Mouse (Mus musculus) heart, postnatal 36 days (tissue): Measurements from ENCODE around the gene Fars2. TPM values are rescaled to one million over a fixed set of nuclear protein-coding genes. Genes with fewer than 3 reads are reported as not detected.
"Not testable (repeated sequence)": the region's sequence is repeated elsewhere in the genome, so short reads cannot be mapped to it uniquely, and the experiment has no call there.

ENCODE experiments used
- DNase-seq, 2 experiments: peaks; one replicate each; pipeline ENCODE4 v3.0.0; 2021 to 2022
- intact Hi-C: fragments of 180-260 bp; cut with DNase I; formaldehyde crosslinking; loops from one replicate; pipeline ENCODE4 v1.15.1; 2025
- total RNA-seq, 2 experiments: library from RNA; stranded (reverse); gene quantifications; 2 replicates each; pipeline ENCODE4 v1.2.3; 2021

Fars2 gene
- total RNA-seq, 2 experiments from 2014 or later = 79.2 to 87.6 TPM

DNA sequence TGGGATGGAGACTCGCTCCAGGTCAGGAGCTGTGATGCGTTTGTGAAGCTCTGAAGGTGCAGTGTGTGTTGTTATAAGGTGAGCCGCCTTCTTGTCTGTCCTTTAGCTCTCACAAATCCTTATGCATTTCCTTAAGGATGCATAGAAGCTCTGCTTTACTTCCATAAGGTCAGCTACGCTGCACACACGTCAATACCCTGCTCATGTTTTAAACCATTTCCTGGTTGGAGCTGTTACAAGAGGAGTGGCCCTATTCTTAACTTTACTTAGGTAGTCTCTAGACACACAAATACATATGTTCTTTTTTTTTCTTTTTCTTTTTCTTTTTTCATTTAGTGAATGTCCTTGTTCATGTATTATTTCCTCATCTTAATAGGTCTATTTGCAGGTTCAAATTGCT is 22.5 kb downstream of the Fars2 start:
- no peak for DNase-seq
- intact Hi-C loops = no loop called here

DNA sequence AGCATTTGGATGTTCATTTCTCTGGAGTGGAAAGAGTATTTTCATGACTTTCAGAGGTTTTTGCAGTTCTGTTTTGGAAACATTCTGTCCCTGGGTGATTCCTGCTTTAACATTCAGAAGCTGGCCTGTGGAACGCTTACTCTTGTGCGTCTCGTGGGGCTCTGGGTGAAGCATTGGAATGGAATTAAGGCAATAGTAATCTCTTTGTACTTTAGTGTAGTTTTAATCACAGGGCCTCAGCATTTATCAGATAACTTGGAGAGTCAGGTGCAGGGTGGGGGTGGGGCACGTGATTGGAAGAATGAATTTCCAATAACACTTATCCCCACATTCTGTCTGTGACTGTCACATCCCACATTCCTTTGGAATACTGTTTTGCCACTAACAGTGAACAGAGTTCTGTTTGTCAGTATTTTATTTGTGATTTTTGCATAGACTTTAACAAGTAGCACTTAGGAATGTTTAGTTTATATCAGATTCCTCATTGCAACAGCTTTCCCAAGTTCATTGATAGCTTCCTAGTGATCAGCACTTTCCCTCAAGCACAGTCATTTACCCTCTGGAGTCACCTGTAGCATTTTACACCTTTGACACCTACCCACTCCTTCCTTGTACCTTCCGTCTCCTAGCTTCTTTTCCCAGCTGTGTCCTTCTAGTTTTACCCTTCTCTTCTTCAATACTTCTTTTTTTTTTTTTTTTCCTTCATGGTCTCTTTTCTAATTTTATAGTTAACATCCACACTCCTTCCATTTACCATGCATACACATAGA is 23.2 kb downstream of the Fars2 start:
- intact Hi-C loops = no loop called here
- no peak for DNase-seq

DNA sequence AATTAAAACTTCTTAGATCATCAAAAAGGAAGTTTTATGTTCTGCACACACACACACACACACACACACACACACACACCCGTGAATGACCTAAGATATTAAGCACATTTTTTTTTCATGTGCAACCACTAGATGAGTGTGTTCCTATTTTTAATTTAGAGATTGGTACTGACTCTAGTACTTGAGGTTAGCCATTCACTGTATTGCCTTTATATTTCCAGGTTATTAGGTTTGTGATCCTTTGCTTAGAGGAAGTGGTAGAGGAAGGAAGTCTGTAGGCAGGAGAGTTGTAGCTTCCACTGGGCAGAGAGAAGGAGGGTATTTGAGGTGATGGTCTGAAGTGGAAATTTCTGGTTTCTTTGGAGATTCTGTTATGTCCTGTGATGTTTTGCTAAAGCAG is 28.4 kb downstream of the Fars2 start:
- intact Hi-C loops = no loop called here

DNA sequence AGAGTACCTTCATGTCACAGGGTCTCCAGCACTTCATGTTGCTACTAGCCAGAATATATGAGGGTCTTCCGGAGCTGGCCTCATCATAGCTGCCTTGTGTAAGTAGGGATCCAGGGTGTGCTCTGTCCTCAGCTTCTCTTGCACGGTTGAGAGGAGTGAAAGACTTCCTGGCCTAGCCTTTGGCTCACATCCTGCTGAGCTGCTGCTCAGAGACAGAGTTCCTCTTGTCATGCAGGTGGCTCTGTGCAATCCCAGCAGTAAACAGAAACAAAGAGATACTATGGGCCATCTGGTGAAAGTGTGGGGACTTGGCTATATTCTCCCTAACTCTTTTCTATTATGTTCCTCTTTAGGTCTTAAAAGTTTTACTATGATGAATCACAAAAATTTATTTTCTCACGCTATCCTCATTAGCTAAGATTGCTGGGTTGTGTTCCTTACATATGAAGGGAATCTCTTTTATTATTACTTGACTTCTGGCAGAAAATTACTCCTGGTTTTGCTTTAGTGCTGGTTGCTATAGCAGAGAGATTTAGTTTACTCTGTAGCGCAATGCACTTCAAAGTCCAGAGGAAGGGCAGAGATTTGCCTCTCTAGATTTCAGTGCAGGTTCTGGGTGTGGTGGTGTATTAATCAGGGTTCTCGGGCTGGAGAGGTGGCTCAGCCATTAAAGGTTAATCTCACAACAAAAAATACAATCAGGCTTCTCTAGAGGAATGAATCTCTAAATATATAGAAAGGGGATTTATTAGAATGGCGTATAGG is 32.1 kb downstream of the Fars2 start:
- DNase-seq = no peak

More for the DNA sequence above, 28.4 kb downstream of the Fars2 start:
- DNase-seq = no peak

DNA sequence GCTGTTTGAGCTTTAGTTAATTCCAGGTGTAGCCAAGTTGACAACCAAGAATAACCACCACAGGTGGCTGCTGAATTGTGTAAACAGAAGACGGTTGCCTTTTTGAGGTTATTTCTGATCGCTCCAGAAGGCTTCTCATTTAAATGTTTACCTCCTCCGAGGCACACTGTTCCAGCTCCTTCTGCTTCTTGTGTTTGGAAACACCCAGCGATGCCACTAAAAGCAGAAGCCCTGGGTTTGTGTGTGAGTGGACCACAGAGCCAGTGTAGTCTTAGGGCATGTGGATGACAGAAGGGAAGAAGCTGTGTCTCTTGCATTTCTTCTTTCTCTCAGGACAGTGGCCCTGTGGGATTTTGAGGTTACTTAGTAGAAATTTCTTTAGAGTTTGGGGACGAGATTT is 33.1 kb downstream of the Fars2 start:
- DNase-seq = no peak
- intact Hi-C loops = no loop called here

More for the DNA sequence above, 32.1 kb downstream of the Fars2 start:
- intact Hi-C loops = no loop called here

DNA sequence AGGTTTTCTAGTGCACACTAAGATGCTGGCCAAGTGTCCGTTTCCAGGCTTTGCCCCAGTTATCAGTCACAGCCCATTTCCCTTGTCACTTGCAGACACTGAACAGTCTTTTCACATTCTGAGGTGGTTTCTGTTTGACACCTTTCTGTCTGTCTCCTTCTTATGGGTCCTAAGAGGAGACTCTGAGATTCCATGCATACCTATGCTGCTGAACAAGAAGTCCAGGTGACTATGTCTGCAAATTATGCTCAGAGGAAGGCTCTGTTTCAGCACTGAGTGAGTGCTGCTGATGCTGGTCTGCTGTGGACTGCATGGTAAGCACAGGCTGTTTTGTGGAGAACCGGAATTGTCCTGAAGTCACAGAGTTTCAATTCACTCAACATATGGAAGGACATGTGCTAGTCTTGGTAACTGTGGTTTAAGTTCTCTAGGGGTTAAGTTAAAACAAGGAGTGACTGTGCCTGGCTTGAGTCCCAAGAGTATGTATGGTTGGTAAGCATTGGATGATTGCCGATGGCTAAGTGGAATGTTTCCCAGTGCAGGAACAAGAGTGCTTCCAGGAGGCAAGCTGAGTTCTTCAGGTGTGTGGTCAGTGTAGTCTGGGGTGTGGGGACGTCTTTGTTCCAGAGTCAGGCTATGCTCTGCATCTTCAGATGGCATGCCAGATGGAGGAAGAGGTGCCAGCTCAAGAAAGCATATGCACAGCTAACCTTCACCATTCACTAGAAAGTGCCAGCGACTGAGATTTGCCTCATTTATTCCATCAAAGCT is 35.7 kb downstream of the Fars2 start:
- DNase-seq = no peak
- intact Hi-C loops = no loop called here

DNA sequence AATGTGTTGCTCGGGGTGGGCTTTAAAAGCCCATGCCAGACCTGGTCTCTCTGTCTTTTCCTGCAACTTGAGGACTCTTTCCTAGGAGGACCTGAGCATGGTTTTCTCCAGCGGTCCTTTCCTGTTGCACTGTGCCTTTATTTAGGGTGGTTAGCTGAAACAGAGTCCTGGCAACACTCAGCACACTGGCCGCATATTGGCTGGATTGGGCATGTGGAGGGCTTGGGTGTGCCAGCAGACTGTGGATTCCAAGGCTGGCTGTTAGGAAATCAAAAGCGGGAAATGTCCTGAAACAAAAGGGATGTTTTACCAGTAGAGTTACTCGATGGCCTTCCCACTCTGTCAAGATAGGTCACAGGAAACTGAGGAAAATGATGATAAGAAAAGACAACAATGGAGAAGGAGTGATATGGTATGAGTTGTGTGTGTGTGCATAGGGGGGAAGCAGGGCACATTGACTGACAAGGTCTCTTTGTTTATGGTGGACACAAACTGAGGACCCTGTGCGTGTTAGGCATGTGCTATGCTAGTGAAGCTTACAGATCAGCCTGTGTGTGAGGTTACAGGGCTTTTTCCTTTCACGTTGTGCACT is 39.2 kb downstream of the Fars2 start:
- intact Hi-C loops = no loop called here
- no peak for DNase-seq

DNA sequence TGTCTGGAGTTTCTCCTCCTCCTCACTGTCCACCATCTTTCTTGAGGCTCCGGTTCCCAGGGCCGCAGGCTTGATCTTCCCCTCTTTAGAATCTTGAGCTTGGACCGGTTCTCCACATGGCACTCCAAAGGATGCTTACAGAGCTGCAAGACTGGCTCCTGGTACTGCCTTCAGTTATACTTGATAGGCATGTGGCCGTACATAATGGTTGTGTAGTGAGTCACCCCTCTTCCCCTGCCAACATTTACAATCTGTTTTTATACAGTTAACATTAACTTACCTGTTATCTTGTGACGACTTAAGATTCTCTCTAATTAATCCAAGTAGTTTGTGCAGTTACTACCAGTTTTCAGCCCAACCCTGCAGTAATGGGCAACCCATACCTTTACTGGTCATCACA is 46.2 kb downstream of the Fars2 start:
- intact Hi-C loops = no loop called here
- no peak for DNase-seq

DNA sequence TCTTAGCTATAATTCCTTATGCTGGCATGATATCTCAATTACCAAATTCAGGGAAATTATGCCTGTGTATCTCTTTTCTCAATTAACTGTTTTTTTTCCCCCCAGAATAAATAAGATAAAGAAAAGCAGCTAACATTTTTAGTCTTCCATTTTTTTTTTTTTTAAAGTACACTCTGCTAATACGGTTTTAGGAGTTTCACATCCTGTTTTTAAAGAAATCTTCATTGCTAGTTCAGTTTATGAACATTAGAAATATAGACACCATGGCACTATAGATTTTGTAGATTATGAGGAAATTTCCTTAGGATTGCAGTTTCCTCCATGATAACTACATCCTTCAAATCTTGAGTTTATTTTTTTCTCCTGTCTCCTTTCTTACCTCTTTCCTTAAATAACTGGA is 46.7 kb downstream of the Fars2 start:
- intact Hi-C loops = no loop called here
- DNase-seq = no peak

DNA sequence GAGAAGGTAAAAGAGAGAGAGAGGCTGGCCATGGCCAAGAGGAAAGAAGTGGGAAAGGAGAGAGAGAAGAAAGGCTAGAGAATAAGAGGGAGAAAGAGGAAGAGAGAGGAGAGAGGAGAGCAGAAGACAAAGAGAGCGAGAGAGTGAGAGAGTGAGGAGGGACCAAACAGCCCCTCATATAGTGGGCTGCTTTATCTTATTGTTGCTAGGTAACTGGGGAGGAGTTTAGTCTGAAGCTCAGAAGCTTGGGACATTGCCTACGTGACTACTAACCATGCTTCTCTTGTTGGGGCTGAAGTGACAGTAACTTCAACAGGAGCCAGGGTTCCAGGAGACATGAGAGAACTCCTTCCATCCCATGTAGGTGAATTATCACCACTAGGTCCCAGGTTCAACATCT is 55.8 kb downstream of the Fars2 start:
- intact Hi-C loops, DNase-seq: not testable (repeated sequence)

DNA sequence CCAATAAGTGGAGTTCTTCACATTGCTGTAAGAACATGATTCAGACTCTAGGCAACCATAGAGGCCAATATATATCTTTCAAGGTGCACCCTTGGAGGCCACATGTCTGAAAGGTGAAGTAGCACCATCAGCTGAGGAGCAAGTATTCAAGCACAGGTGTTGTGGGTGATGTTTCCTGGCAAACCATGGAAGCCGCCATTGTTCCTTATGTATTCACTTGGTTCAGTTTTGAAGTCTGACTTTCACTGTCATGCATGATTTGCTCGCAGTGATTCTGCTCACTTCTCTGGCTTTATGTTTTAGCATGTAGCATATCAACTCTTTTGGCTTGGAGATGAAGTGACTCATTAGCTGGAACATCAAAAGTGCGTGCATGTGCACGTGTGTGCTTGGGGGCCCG is 56.9 kb downstream of the Fars2 start:
- DNase-seq = no peak
- intact Hi-C loops = no loop called here

DNA sequence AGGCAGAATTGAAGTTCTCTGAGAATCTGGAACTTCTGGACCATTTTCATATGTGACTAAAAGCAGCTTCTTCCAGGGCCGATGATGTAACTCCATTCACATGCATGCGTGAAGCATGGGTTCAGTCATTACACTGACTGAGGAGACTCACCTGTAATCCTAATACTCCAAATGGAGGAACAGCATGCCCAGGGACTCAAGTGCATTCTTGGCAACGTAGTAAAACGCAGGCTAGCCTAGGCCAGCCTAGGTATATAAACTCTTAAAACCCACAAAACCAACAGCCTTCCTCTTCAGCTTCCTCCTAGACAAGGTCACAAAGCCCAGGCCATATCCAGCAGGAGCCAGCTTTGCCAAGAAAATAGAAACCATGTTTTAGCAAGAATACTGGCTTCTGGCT is 57.6 kb downstream of the Fars2 start:
- intact Hi-C loops = no loop called here
- no peak for DNase-seq

DNA sequence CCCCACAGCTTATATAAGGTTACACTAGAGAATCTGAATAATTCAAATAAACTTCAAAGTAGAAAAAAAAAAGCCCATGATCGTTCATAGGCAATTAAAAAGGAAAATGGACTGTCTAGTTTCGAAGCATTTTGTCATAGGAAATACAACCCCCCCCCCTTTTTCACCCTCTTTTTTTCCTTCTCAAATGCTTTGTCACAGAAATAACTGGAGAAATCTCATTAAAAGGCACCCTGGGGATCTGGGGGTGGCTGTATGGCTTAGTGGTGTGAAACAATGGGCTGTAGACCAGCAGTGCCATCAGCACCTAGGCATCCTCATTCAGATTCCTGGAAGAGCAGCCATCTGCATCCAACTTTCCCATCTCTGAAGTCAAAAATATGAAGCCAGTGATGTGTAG is 64.0 kb downstream of the Fars2 start:
- DNase-seq = no peak
- intact Hi-C loops = no loop called here

DNA sequence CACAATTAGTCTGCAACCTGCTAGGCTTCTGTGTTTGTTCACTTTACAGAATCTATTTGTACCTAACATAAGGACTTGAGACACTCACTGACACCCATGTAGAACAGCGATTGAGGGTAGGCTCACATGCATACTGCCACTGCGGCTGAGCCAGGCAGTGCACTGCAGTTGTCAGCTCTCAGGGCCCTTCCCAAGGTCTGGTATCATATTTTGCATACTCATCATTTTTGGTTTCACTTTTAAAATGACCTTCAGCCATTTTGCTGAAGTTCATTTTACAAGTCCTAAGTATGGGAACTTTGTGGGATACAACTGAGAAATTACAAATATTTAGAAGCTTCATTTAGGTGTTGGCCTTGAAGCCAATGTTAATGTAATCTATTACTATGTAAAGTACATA is 73.4 kb downstream of the Fars2 start:
- DNase-seq = no peak
- intact Hi-C loops = no loop called here

DNA sequence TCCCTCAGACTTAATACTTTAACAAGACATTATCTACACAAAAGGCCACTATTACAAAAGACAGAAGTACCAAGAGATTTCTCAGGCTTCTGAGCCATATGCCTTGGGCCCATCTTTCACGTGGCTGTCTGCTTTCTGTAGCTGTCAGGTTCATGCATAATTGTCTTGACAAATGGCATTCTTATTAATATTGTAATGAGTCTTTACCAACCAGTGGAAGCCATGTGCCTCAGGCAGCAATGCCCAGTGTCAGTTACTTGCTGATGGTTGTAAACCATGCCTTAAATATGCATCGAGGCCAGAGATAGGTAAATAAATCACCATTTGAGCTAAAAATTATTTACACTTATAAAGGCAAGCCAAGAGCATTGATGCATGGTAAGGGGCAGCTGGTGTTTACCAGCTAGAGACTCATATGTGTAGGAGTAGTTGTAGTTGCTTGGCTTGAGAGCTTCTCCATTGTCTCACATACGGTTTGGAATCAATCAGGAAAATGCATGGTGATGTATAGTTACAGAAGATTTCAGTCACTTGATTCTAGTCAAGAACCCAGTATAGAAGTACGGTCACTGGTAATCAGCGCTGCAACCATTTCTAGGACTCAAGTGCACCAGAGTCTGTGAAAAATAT is 76.4 kb downstream of the Fars2 start:
- intact Hi-C loops = no loop called here
- DNase-seq = no peak

DNA sequence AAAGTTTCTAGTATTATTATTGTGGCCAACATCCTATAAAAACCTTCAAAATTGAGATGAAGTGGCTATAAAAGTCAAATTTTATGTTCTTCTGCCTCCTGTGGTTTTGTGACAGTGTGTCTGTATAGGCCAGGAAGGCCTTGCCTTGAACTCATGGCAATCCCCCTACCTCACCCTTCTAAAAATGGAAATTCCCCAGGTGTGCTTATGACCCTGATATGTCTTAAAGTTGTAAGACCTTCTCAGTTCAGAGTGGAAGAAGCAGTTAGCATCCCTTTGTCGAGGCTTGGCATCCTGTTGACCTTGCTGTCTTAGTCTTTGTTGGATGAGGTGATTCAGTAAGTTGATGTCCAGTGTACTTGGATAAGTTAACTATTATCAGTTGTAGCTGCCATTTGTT is 82.1 kb downstream of the Fars2 start:
- DNase-seq = no peak
- intact Hi-C loops = no loop called here

DNA sequence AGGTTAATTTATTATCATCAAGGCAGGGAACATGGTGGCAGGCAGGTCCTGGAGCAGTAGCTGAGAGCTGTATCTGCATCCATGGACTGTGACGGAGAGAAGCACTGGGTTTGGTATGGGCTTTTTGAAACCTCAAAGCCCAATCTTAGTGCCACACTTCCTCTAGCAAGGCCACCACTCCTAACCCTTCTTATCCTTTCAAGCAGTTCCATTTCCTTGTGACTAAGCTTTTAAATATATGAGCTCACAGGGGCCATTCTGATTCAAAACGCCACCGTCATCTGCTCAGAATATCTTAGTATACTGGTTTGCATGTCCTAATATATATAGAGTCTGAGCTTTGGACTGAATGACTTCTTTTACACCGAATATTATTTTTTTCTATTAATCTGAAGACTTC is 83.2 kb downstream of the Fars2 start:
- intact Hi-C loops = no loop called here

DNA sequence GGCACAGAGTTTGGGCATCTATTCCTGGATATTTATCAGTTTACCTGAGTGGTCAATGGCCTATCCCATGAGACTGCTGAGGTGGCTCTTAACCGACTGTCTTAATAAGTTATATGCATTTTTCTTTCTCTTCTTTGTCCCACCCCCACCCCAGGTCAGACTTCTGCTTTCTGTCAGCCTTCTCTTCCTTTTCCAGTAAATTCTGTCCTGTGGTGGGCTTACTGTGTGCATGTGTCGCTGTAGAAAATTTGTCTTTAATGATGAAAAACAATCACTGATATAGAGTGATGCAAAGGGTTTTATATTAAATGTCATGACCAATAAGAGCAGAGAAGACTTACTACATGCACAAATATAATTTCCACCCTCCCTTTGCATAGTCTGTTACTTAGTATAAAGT is 85.3 kb downstream of the Fars2 start:
- DNase-seq = no peak
- intact Hi-C loops = no loop called here

More for the DNA sequence above, 83.2 kb downstream of the Fars2 start:
- no peak for DNase-seq

DNA sequence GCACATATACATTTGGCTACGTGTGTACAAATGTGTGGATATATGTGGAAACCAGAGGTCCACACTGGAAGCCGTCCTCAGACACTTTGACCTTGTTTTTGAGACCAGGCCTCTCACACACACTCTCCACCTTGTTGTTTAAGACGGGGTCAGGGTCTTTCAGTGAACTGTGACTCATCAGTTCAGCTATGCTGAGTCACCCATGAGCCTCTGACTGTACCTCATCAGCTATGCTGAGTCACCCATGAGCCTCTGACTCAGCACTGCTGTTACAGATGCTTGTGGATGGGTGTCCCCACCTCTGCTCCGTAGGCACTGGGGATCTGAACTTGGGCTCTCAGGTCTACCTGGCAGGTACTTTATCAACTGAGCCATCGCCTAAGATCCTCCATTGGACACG is 85.8 kb downstream of the Fars2 start:
- intact Hi-C loops = no loop called here

DNA sequence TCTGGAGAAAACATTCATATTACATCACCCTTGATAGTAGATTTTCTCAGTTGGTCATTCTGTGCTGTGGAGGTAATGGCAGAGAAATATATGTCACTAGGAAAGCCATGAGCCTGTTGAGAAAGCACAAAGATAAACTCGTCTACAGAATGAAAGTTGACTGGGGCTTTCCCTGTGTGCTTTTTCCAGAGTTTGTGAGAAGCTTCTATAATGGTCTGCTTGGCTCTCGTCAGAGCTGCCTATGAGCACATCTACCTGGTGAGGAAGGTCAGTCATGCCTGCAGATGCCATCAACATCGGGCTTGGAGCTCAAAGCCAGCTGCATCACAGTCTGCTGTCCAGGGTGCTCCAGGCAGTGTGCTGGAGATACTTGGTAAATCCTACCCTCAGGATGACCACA is 87.1 kb downstream of the Fars2 start:
- intact Hi-C loops = no loop called here
- no peak for DNase-seq

More for the DNA sequence above, 85.8 kb downstream of the Fars2 start:
- DNase-seq = no peak

DNA sequence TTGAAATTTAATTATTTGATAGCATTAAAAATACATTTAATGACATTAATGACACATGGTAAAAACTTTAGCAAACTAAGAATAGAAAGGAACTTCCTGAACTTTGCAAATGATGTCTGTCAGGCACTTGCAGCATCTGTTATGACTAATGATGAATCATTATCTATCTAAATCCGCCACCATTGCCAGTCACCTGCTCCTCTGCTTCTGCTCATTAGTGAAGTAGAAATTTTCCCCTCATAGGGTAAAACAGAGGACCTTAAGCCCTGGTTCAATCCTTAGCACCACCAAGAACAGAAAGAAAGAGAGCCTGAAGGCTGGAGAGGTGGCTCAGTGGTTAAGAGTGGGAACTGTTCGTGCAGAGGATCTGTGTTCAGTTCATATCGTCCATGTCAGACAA is 93.8 kb downstream of the Fars2 start:
- intact Hi-C loops = no loop called here
- DNase-seq = no peak
